Mouse (Mus musculus) heart, embryonic 11.5 days (tissue): ENCODE measurements around the gene Gdf1. TPM values are rescaled to one million over a fixed set of nuclear protein-coding genes. Genes with fewer than 3 reads are reported as not detected.
A peak's percentile ranks its signal among the peaks of the same experiment; 100 is the strongest.

Experiments
- ATAC-seq: fragments of 200-750 bp; cut with Nextera tagmentation; replicated peaks from 2 replicates; pipeline ENCODE4 v1.8.0; 2017; ENCODE audit warnings: moderate library complexity; ENCODE audit not compliant: insufficient number of reproducible peaks, low FRiP score, low TSS enrichment
- H3K27ac ChIP-seq: fragments of 300-500 bp; sonication (generic); 2 replicates; pipeline ENCODE4 v1.5.1; 2014; ENCODE audit warnings: mild to moderate bottlenecking, low read depth, low read length
- H3K27me3 ChIP-seq: fragments of 300-500 bp; sonication (generic); 2 replicates; pipeline ENCODE4 v1.6.1; 2014; ENCODE audit warnings: mild to moderate bottlenecking, low read length, mixed read lengths; ENCODE audit not compliant: control insufficient read depth, insufficient read depth
- H3K36me3 ChIP-seq: fragments of 300-500 bp; sonication (generic); 2 replicates; pipeline ENCODE4 v1.6.1; 2014; ENCODE audit warnings: mild to moderate bottlenecking, low read length, moderate library complexity, mixed read lengths; ENCODE audit not compliant: control insufficient read depth, insufficient read depth
- H3K4me1 ChIP-seq: fragments of 300-500 bp; sonication (generic); 2 replicates; pipeline ENCODE4 v1.6.1; 2014; ENCODE audit warnings: low read length; ENCODE audit not compliant: control insufficient read depth, insufficient read depth
- H3K4me2 ChIP-seq: fragments of 300-500 bp; sonication (generic); 2 replicates; pipeline ENCODE4 v1.6.1; 2014; ENCODE audit warnings: mild to moderate bottlenecking, moderate library complexity
- H3K4me3 ChIP-seq: fragments of 300-500 bp; sonication (generic); 2 replicates; pipeline ENCODE4 v1.5.1; 2014; ENCODE audit warnings: low read depth, low read length
- H3K9ac ChIP-seq: fragments of 300-500 bp; sonication (generic); 2 replicates; pipeline ENCODE4 v1.6.1; 2014; ENCODE audit warnings: mild to moderate bottlenecking, low read depth, low read length, moderate library complexity
- H3K9me3 ChIP-seq: fragments of 300-500 bp; sonication (generic); replicated peaks from 2 replicates; pipeline ENCODE4 v1.6.1; 2016; ENCODE audit warnings: low read length; ENCODE audit not compliant: control insufficient read depth
- WGBS: fragments of 180-500 bp; shearing (Covaris S2); extraction: QIAGEN DNeasy Blood & Tissue Kit; methylation state at CpG from one replicate; pipeline ENCODE4 v1.1.7; 2014; ENCODE audit not compliant: insufficient replicate concordance; 5-methylcytosine and 5-hydroxymethylcytosine counted together
- polyA plus RNA-seq: library from polyadenylated mRNA; unstranded; fragments of >200 nt; fragmentation: Nextera tagmentation; extraction: Ambion mirVana; gene quantifications from 2 replicates; pipeline ENCODE4 v1.2.1, GENCODE M21; 2014

The Gdf1 gene
- polyA plus RNA-seq, 1 experiment from 2014 or later = 1.7 TPM

DNA sequence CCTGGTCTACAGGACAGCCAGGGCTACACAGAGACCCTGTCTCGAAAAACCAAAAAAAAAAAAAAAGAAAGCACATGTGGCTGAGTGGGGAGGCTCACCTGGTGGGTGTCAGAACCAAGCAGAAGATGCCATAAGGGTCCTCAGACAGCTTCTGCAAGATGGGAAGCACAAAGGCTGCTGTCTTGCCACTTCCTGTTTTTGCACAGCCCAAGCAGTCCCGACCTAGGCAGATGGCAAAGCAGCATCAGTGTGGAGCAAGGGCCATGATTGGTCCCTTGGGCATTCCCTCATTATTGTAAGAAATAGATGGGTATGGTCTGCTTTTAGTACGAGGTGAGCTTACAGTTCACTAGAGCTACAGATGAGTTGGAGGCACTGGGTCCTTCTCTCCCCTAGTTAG is 28.7 kb upstream of the Gdf1 start:
- no peak overlapping the region for H3K27ac ChIP-seq
- no peaks in the 10 kb centered on the region for H3K9me3 ChIP-seq
- H3K9ac ChIP-seq = no peak overlapping the region
- no peaks in the 10 kb centered on the region for H3K27me3 ChIP-seq
- peaks cover 23% of the 10 kb centered on the region for H3K36me3 ChIP-seq
- 70% methylated on average over 3 of the region's 3 CpGs for WGBS
- no peak overlapping the region; the same call in 1 of the 2 replicates for H3K4me3 ChIP-seq
- peaks cover 14% of the 10 kb centered on the region for H3K4me1 ChIP-seq
- H3K4me2 ChIP-seq = no peak overlapping the region
- no peak for ATAC-seq

DNA sequence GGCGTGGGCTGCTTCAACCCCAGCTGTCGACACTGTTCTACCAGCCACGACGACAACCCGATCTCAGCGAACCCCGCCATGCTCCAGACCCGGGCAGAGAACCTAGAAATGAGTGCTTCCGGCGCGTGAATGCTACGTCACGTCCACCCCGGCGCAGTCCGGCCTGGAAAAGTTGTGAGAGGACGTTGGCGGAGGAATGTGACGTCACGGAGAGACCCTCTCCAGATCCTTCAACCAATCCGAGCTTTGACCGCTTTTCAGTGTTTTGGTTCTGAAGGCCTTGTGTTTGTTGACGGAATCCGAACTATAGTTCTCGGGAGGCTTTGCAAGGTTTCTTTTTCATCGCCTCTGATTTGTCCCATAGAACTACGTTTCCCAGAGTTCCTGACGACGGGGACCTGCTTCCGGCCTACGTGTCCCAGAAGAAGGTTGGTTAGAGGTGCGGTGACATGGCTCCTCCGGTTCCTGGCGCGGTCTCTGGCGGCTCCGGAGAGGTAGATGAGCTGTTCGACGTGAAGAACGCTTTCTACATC is 27.2 kb upstream of the Gdf1 start, which contains the start of the genes Ddx49 and Cope:
TSS of gene Ddx49 (minus strand) at position 132 of the 533 bp plus-strand sequence.
TSS of gene Cope (plus strand) at position 161 of the 533 bp plus-strand sequence.
- H3K9me3 ChIP-seq = no peaks in the 10 kb centered on the region
- under 1% methylated on average over 40 of the region's 40 CpGs for WGBS
- peak within 1 kb of the TSS; percentile 89 for H3K4me3 ChIP-seq
- peak within 1 kb of the TSS; percentile 95 for H3K4me2 ChIP-seq
- peak; percentile 83 for ATAC-seq
- H3K4me1 ChIP-seq = peaks cover 14% of the 10 kb centered on the region
- H3K27me3 ChIP-seq = no peaks in the 10 kb centered on the region
- H3K9ac ChIP-seq = peak within 1 kb of the TSS; percentile 68
- peak within 1 kb of the TSS; percentile 47; the same call in 1 of the 2 replicates for H3K27ac ChIP-seq
- peaks cover 27% of the 10 kb centered on the region for H3K36me3 ChIP-seq

DNA sequence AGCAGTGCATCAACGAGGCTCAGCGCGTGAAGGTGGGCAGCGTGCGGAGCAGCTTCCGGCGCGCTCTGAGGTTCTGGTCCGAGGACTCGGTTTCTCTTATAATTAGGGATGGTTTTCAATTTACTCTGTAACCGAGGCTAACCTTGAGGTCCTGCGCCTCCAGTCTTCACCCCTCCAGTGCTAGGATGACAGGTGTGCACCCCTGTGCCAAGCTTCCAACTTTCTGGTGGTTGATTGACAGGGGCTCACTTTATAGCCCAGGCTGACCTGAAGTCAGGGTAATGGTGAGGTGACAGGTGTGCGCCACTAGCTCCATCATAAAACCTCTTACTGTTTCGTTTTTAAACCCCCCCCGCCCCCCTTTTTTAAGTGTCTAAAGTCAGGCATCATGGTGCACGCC is 26.7 kb upstream of the Gdf1 start:
- Histone ChIP-seq H3K4me2 (peak overlapping the region; percentile 95), H3K27ac (no peak overlapping the region), H3K4me1 (peaks cover 14% of the 10 kb centered on the region), H3K36me3 (peaks cover 27% of the 10 kb centered on the region), H3K9me3 (no peaks in the 10 kb centered on the region), H3K27me3 (no peaks in the 10 kb centered on the region), H3K4me3 (peak overlapping the region; percentile 89), H3K9ac (peak overlapping the region; percentile 68)
- 4% methylated on average over 16 of the region's 16 CpGs for WGBS
- no peak for ATAC-seq

DNA sequence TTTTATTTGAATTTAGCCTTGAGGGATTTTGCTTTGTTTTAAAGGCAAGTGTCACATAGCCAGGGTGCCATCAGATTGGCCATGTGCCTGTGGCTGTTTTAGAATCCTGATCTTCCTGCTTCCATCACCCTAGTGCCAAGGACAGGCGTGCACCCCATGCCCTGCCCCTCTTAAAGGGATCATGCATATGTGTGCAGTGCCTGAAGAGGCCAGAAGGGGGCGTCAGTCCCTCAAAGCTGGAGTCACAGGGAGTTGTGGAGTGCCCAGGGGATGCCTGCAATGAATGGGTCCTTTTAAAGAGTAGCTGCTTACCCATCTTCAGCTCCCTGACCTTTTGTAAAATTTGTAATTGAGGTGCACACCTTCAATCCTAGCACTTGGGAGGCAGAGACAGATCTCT is 20.3 kb upstream of the Gdf1 start:
- Histone ChIP-seq H3K9ac (no peak overlapping the region), H3K4me3 (no peak overlapping the region), H3K4me1 (no peaks in the 10 kb centered on the region), H3K27me3 (no peaks in the 10 kb centered on the region), H3K27ac (no peak overlapping the region), H3K9me3 (no peaks in the 10 kb centered on the region), H3K36me3 (peaks cover 54% of the 10 kb centered on the region), H3K4me2 (no peak overlapping the region)
- ATAC-seq = no peak
- 42% methylated on average over 2 of the region's 2 CpGs for WGBS

DNA sequence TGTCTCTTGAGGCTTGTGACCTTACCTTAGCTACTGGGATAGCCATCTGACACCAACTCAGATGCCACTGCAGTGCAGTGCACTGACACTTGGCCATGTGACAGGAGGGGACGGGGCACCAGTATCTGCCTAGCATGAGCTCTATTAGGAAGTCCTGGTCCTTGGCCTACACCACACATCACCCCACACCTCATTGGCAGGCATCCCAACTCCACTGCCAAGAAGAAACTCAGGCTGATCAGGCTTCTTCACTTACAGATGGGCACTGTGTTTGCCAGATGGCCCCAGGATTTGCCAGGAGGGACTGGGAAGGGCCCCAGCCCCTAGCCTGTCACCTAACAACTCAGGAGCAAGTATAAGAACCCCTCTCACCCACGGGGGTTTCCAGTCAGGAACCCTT is 16.2 kb upstream of the Gdf1 start:
- 75% methylated on average over 2 of the region's 2 CpGs for WGBS
- H3K4me3 ChIP-seq = no peak overlapping the region
- no peak overlapping the region for H3K4me2 ChIP-seq
- H3K27ac ChIP-seq = no peak overlapping the region
- H3K27me3 ChIP-seq = peaks cover 7% of the 10 kb centered on the region
- no peak overlapping the region for H3K9ac ChIP-seq
- H3K9me3 ChIP-seq = no peaks in the 10 kb centered on the region
- no peak for ATAC-seq
- H3K36me3 ChIP-seq = peaks cover 27% of the 10 kb centered on the region
- peaks cover 19% of the 10 kb centered on the region for H3K4me1 ChIP-seq

DNA sequence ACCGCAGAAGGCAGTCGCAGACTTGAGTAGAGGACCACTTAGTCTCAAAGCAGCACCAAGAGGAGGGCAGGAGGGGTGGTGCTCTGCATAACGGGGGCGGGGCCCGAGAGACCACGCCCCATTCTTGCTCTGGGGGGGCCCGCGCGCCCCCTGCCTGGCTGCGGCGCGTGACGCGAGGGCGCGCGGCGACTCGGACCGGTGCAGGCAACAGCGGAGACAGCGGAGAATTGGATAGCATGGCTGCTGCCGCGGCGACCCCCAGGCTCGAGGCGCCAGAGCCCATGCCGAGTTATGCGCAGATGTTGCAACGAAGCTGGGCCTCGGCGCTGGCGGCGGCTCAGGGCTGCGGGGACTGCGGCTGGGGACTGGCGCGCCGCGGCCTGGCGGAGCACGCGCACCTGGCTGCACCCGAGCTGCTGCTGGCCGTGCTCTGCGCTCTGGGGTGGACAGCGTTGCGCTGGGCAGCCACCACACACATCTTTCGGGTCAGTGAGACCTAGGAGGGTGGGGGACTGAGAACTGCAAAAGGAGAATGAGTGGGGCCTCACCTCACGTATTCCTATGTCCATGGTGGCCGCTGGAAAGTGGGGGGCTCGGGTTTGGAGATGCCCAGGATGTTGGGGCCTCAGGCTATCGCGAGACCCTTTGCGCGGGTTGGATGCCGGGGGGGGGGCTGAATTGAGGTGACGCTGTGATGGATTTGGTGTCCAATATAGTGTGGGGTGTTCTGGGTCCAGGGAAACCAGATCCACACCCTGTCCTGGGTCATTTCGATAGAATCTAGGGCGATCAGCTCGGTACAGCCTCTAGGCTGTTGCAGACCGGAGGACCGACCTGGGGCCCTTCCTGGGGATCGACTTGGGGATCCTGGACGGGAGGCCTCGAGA is 13.8 kb upstream of the Gdf1 start, which contains the start of gene Cers1:
TSS of gene Cers1 (plus strand) at position 152 of the 887 bp plus-strand sequence.
- peak; percentile 56 for ATAC-seq
- peak within 1 kb of the TSS; percentile 43 for H3K4me3 ChIP-seq
- 4% methylated on average over 57 of the region's 66 CpGs for WGBS
- peak within 1 kb of the TSS; percentile 50; the same call in 1 of the 2 replicates for H3K9ac ChIP-seq
- peaks cover 10% of the 10 kb centered on the region for H3K27me3 ChIP-seq
- no peak within 1 kb of the TSS for H3K27ac ChIP-seq
- peak within 1 kb of the TSS; percentile 90 for H3K4me2 ChIP-seq
- peaks cover 19% of the 10 kb centered on the region for H3K4me1 ChIP-seq
- H3K36me3 ChIP-seq = peaks cover 19% of the 10 kb centered on the region
- H3K9me3 ChIP-seq = no peaks in the 10 kb centered on the region

DNA sequence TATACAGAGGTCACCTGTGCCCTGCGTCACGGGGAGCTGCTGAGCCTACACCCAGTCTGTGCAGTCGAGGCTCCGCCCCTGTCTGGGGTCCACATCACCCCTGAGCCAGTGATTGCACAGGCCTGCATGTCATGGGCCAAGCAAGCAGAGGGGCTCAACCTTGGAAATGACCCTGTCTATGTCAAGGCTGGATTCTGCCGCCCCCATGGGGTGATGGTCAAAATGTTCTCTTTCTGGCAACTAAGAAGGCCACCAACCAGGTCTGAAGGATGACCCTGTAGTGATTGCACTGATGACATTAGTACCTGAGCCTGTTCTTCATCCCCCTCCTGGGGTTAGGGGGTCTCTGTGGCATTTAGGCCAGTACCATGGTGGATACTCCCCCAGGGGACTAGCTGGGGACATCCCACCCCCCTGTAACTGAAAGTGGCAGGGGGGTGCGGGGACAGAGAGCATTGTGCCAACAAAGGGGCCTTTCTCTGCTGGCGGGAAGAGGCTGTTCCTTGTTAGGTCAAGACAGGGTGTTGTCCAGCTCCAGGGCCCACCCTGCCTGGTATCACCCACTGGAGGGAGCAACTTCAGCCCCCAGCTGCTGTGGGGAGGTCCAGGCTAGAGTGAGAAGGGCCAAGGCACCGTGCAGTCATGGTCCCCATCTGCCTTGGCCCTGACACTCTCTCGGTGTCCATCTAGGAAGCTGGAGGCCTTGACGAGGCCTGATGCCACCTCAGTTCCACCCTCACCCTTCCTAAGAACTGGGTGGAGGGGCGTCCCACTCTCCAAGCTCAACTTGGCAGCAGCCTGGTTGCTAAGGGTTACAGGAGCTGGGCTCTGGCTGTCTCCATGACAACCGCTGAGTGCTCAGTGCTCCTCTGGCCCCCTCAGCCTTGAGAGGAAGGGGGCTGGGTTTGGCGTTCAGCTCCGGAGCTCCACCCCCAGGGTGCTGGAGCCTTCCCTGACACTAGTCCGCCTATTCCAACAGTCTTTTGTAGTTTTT is 12.8 kb upstream of the Gdf1 start:
- H3K4me2 ChIP-seq = peak overlapping the region; percentile 90
- peaks cover 10% of the 10 kb centered on the region; the same call in 1 of the 2 replicates for H3K36me3 ChIP-seq
- 15% methylated on average over 15 of the region's 15 CpGs for WGBS
- H3K9me3 ChIP-seq = no peaks in the 10 kb centered on the region
- peaks cover 12% of the 10 kb centered on the region for H3K27me3 ChIP-seq
- peaks cover 19% of the 10 kb centered on the region for H3K4me1 ChIP-seq
- H3K27ac ChIP-seq = 0 out of 2 replicates have a peak overlapping the region, but pooled peaks have one; percentile 6
- no peak overlapping the region for H3K9ac ChIP-seq
- peak overlapping the region; percentile 43 for H3K4me3 ChIP-seq
- peak; percentile 25; the same call in 1 of the 2 replicates for ATAC-seq

DNA sequence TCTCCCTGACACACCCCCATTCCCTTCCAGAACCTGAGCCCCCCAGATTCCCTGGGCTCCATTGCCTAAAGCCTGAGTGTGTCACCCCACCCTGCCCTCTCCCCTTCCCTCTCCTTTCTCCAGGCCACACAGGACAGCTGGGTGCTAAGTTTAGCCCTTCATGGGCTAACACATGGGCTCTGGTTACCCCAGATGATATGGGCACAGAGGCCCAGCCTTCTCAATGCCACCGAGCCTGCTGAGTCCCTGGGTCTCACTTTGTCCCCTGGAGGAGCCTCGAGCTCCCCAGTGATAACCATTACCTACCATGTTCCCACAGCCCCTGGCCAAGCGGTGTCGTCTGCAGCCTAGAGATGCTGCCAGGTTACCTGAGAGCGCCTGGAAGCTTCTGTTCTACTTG is 11.7 kb upstream of the Gdf1 start:
- 77% methylated on average over 5 of the region's 5 CpGs for WGBS

More for the DNA sequence above, 11.7 kb upstream of the Gdf1 start:
- H3K9me3 ChIP-seq = no peaks in the 10 kb centered on the region
- ATAC-seq = no peak
- H3K9ac ChIP-seq = no peak overlapping the region
- no peak overlapping the region for H3K27ac ChIP-seq
- peaks cover 12% of the 10 kb centered on the region for H3K27me3 ChIP-seq
- no peak overlapping the region for H3K4me2 ChIP-seq
- peaks cover 19% of the 10 kb centered on the region for H3K4me1 ChIP-seq
- H3K36me3 ChIP-seq = 0 out of 2 replicates have a peak, but pooled peaks cover 6% of the 10 kb centered on the region
- H3K4me3 ChIP-seq = no peak overlapping the region
